Mouse (Mus musculus) liver, postnatal 0 days (tissue): ENCODE results near the gene Gm20388.

Experiments
- CTCF ChIP-seq: sonication (generic); IDR thresholded peaks from 2 replicates; pipeline ENCODE4 v1.5.1; 2016; ENCODE audit warnings: antibody characterized with exemption, low read depth
- EP300 ChIP-seq: IDR thresholded peaks from 2 replicates; pipeline ENCODE4 v1.6.1; 2016; ENCODE audit warnings: antibody characterized with exemption, low read depth, mild to moderate bottlenecking

- TF ChIP-seq CTCF (no peak), EP300 (no peak)
Measured at GRCm38 (mm10) chr8:121949222-121949800, 2038.7 kb downstream of the Gm20388 start, which contains the start of gene Banp.
